Mouse (Mus musculus): ENCODE measurements at regions not wholly inside any gene's neighbourhood (a gene's known extent, or its start where the extent isn't known, plus 50 kb on each side); places are given as distances from the start of the nearest gene placed in this dataset.
A peak's percentile ranks its signal among the peaks of the same experiment; 100 is the strongest.

GRCm38 (mm10) chr2:148506966-148507365 is 63.6 kb upstream of the Cd93 start:
- Histone ChIP-seq H3K9me3 (replicated peaks; ENCODE audit: control insufficient read depth, low read length) (no peaks in the 10 kb centered on the region), H3K27ac (ENCODE audit: low read length) (no peak overlapping the region), H3K4me3 (ENCODE audit: low read depth, low read length) (no peak overlapping the region), H3K9ac (ENCODE audit: low read depth, low read length) (no peak overlapping the region), H3K4me1 (ENCODE audit: control insufficient read depth, low read depth, low read length) (no peaks in the 10 kb centered on the region), H3K27me3 (ENCODE audit: control insufficient read depth, insufficient read depth, low read depth, low read length) (no peaks in the 10 kb centered on the region), H3K4me2 (ENCODE audit: low read depth, low read length) (no peak overlapping the region), H3K36me3 (ENCODE audit: control insufficient read depth, insufficient read depth) (no peaks in the 10 kb centered on the region)
- 51% methylated on average over 3 of the region's 3 CpGs for WGBS (ENCODE audit: insufficient replicate concordance)
- ATAC-seq (ENCODE audit: low read depth), result no peak

GRCm38 (mm10) chr2:148505651-148506050 is 62.3 kb upstream of the Cd93 start:
- no peaks in the 10 kb centered on the region for H3K27me3 ChIP-seq (ENCODE audit: control insufficient read depth, insufficient read depth, low read depth, low read length)
- 40% methylated on average over 3 of the region's 3 CpGs for WGBS (ENCODE audit: insufficient replicate concordance)
- no peak for ATAC-seq (ENCODE audit: low read depth)
- H3K4me2 ChIP-seq (ENCODE audit: low read depth, low read length), result no peak overlapping the region
- no peak overlapping the region for H3K4me3 ChIP-seq (ENCODE audit: low read depth, low read length)
- no peak overlapping the region for H3K9ac ChIP-seq (ENCODE audit: low read depth, low read length)
- no peaks in the 10 kb centered on the region for H3K4me1 ChIP-seq (ENCODE audit: control insufficient read depth, low read depth, low read length)
- no peaks in the 10 kb centered on the region for H3K9me3 ChIP-seq (replicated peaks; ENCODE audit: control insufficient read depth, low read length)
- H3K27ac ChIP-seq (ENCODE audit: low read length), result no peak overlapping the region
- H3K36me3 ChIP-seq (ENCODE audit: control insufficient read depth, insufficient read depth), result no peaks in the 10 kb centered on the region

- no peaks in the 10 kb centered on the region for H3K36me3 ChIP-seq (ENCODE audit: control insufficient read depth, insufficient read depth)
Measured at GRCm38 (mm10) chr2:148503143-148503854, 59.9 kb upstream of the Cd93 start.

GRCm38 (mm10) chr2:148502321-148502720 is 59.0 kb upstream of the Cd93 start:
- H3K4me1 ChIP-seq (ENCODE audit: control insufficient read depth, low read depth, low read length), result no peaks in the 10 kb centered on the region
- H3K9me3 ChIP-seq (replicated peaks; ENCODE audit: control insufficient read depth, low read length), result no peaks in the 10 kb centered on the region
- WGBS (ENCODE audit: insufficient replicate concordance), result 66% methylated on average over 2 of the region's 2 CpGs
- no peak overlapping the region for H3K4me3 ChIP-seq (ENCODE audit: low read depth, low read length)
- no peak overlapping the region for H3K27ac ChIP-seq (ENCODE audit: low read length)
- no peak overlapping the region for H3K9ac ChIP-seq (ENCODE audit: low read depth, low read length)
- ATAC-seq (ENCODE audit: low read depth), result no peak
- no peak overlapping the region for H3K4me2 ChIP-seq (ENCODE audit: low read depth, low read length)
- no peaks in the 10 kb centered on the region for H3K27me3 ChIP-seq (ENCODE audit: control insufficient read depth, insufficient read depth, low read depth, low read length)
- no peaks in the 10 kb centered on the region for H3K36me3 ChIP-seq (ENCODE audit: control insufficient read depth, insufficient read depth)

More at GRCm38 (mm10) chr2:148503143-148503854, 59.9 kb upstream of the Cd93 start:
- no peak overlapping the region for H3K4me3 ChIP-seq (ENCODE audit: low read depth, low read length)
- ATAC-seq (ENCODE audit: low read depth), result no peak
- H3K4me2 ChIP-seq (ENCODE audit: low read depth, low read length), result no peak overlapping the region
- H3K9ac ChIP-seq (ENCODE audit: low read depth, low read length), result no peak overlapping the region
- H3K27me3 ChIP-seq (ENCODE audit: control insufficient read depth, insufficient read depth, low read depth, low read length), result no peaks in the 10 kb centered on the region
- no peaks in the 10 kb centered on the region for H3K9me3 ChIP-seq (replicated peaks; ENCODE audit: control insufficient read depth, low read length)
- WGBS (ENCODE audit: insufficient replicate concordance), result 68% methylated on average over 2 of the region's 2 CpGs
- H3K4me1 ChIP-seq (ENCODE audit: control insufficient read depth, low read depth, low read length), result no peaks in the 10 kb centered on the region
- no peak overlapping the region for H3K27ac ChIP-seq (ENCODE audit: low read length)

DNA sequence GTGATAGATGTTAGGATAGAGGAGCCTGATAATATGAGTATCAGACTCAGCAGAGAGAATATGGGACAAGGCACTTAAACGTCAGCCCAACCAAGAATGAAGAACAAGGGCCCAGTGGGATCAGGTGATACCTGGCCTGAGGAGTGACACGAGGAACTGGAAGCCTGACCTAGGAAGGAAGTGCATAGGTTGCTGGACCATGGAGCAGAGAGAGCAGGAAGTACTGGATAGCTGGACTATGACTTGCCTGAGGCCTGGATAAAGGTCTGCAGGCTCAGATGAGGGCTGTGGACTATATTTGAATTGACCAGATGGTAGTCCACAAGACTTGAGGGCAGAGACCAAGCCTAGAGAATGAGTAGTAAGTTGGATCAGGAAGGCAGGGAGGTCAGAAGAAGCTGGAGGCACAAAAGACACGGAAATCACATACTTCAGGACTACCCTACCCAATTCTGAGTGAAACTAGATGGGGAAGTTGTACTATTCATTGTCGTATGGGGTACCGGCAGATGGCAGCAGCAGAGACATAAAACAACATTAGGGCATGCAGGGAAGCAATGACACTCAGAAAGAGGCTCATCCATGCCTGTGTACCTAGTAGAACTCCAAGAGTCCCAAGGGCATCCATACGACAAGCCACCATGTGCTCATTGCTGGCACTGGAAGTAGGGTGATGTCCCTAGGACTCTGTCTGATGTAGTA is 57.0 kb upstream of the Cd93 start:
- H3K9me3 ChIP-seq (replicated peaks; ENCODE audit: control insufficient read depth, low read length), result no peaks in the 10 kb centered on the region
- H3K4me3 ChIP-seq (ENCODE audit: low read depth, low read length), result no peak overlapping the region
- no peaks in the 10 kb centered on the region for H3K4me1 ChIP-seq (ENCODE audit: control insufficient read depth, low read depth, low read length)
- no peak overlapping the region for H3K27ac ChIP-seq (ENCODE audit: low read length)
- no peak for ATAC-seq (ENCODE audit: low read depth)
- no peak overlapping the region for H3K4me2 ChIP-seq (ENCODE audit: low read depth, low read length)
- H3K9ac ChIP-seq (ENCODE audit: low read depth, low read length), result no peak overlapping the region
- H3K27me3 ChIP-seq (ENCODE audit: control insufficient read depth, insufficient read depth, low read depth, low read length), result no peaks in the 10 kb centered on the region
- 54% methylated on average over 6 of the region's 6 CpGs for WGBS (ENCODE audit: insufficient replicate concordance)
- no peaks in the 10 kb centered on the region for H3K36me3 ChIP-seq (ENCODE audit: control insufficient read depth, insufficient read depth)

DNA sequence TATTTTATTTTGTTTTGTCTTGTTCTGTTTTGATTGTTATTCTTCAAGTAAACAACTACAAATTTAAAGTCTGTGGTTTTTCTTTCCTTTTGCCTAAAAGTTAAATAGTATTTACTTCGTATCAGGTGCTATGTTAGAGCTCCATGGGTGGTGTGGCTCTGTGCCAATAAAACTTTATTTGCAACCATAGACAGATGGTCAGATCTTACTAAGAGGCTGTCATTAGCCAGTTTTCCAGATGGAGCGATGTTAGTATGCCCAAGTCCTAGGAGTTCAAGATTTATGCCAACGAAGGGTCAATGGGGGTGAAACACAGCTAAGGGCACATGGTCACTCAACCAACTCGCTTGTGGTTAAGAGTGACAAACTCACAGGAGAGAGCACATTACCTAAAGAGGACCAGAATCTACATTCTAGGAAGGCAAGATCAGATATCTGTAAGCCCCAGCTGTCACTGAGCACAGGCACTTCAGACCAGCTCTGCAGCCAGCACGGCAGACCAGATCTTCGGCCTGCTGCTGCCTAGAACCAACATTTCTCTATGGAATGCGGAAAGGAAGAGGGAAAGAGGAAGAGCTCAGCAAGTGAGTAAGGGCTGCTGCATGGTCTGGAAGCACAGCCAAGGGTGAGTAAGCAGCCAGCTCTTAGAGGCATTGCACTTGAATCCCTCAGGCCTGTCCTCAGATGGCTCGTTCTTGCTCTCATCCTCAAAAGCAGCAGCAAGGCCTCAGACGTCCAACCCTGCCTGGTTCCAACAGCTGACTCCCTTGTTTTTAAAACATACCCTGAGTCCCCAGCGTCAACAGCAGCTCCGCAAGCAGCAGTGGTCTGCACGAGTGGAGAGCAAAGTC is 54.3 kb upstream of the Cd93 start:
- Histone ChIP-seq H3K36me3 (ENCODE audit: control insufficient read depth, insufficient read depth) (no peaks in the 10 kb centered on the region), H3K27ac (ENCODE audit: low read length) (no peak overlapping the region), H3K9ac (ENCODE audit: low read depth, low read length) (no peak overlapping the region), H3K4me2 (ENCODE audit: low read depth, low read length) (no peak overlapping the region), H3K27me3 (ENCODE audit: control insufficient read depth, insufficient read depth, low read depth, low read length) (no peaks in the 10 kb centered on the region), H3K4me1 (ENCODE audit: control insufficient read depth, low read depth, low read length) (no peaks in the 10 kb centered on the region; the same call in 1 of the 2 replicates), H3K4me3 (ENCODE audit: low read depth, low read length) (no peak overlapping the region), H3K9me3 (replicated peaks; ENCODE audit: control insufficient read depth, low read length) (no peaks in the 10 kb centered on the region)
- WGBS (ENCODE audit: insufficient replicate concordance), result 47% methylated on average over 12 of the region's 12 CpGs
- ATAC-seq (ENCODE audit: low read depth), result no peak

DNA sequence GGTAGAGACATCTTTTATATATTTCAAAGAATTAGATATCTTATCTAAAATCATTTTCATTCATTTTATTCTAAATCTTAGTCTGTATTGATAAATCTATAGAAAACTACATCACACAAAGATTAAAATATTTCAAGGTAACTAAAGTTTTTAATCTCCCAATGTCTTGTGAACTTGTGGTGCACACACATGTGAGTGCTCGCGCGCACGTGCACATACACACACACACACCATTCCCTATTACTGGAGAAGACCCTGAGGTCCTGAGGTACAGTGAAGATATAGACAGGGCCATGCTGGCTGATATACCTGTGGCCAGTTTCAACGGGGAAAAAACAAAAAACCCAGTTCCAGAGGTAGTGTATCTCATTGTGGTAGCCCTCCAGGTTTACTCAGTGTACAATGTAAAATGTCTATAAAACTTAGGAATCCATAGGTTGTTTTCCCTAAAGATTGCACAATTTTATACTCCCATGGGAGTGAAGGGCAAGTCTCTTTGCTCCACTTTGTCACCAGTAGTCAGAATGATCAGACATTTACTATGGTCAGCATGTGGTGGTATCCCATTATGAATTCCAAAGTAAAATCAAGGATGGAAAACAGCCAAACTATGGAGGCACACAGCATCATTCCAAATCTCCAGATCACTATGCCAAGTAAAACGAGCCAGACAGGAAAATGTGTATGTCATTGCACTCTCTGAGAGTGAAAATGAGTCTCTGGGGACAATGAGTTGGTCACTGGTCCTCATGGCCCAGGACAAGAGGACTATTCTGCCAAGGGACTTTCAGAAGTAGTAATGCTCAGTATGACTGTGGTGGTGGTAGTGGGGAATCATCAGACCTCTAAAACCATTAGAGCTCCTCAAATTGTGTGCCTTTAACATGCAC is 53.0 kb upstream of the Cd93 start:
- no peak for ATAC-seq (ENCODE audit: low read depth)
- Histone ChIP-seq H3K36me3 (ENCODE audit: control insufficient read depth, insufficient read depth) (no peaks in the 10 kb centered on the region), H3K9ac (ENCODE audit: low read depth, low read length) (no peak overlapping the region), H3K4me3 (ENCODE audit: low read depth, low read length) (no peak overlapping the region), H3K27me3 (ENCODE audit: control insufficient read depth, insufficient read depth, low read depth, low read length) (no peaks in the 10 kb centered on the region), H3K27ac (ENCODE audit: low read length) (no peak overlapping the region), H3K9me3 (replicated peaks; ENCODE audit: control insufficient read depth, low read length) (no peaks in the 10 kb centered on the region), H3K4me1 (ENCODE audit: control insufficient read depth, low read depth, low read length) (no peaks in the 10 kb centered on the region; the same call in none of the 2 replicates), H3K4me2 (ENCODE audit: low read depth, low read length) (no peak overlapping the region)
- 76% methylated on average over 6 of the region's 6 CpGs for WGBS (ENCODE audit: insufficient replicate concordance)

DNA sequence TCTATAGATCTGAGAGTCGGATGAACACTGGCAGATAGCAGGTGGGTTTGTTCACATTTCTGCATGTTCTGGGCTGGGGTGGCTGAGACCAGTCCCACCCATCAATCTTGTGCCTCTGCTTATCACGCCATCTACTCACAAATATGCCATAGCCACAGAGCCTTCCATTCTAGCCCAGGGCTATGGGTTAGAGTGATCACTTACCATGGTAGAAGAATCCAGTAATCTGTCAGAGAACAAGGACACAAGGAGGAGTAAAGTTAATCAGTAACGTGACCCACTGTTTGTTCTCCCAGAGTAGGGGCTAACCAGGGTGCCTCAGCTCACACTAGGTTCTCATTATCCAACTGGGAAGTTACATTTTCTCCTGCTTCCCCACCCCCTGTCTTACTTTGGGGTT is 52.1 kb upstream of the Cd93 start:
- Histone ChIP-seq H3K4me1 (ENCODE audit: control insufficient read depth, low read depth, low read length) (no peaks in the 10 kb centered on the region; the same call in none of the 2 replicates), H3K36me3 (ENCODE audit: control insufficient read depth, insufficient read depth) (no peaks in the 10 kb centered on the region), H3K4me2 (ENCODE audit: low read depth, low read length) (no peak overlapping the region), H3K9me3 (replicated peaks; ENCODE audit: control insufficient read depth, low read length) (no peaks in the 10 kb centered on the region), H3K27me3 (ENCODE audit: control insufficient read depth, insufficient read depth, low read depth, low read length) (no peaks in the 10 kb centered on the region), H3K27ac (ENCODE audit: low read length) (no peak overlapping the region), H3K9ac (ENCODE audit: low read depth, low read length) (no peak overlapping the region), H3K4me3 (ENCODE audit: low read depth, low read length) (no peak overlapping the region)
- 45% methylated on average over 3 of the region's 3 CpGs for WGBS (ENCODE audit: insufficient replicate concordance)
- peak; percentile 68 for ATAC-seq (ENCODE audit: low read depth)
